Mouse (Mus musculus): Measurements from ENCODE around the gene Cilp2.

DNA sequence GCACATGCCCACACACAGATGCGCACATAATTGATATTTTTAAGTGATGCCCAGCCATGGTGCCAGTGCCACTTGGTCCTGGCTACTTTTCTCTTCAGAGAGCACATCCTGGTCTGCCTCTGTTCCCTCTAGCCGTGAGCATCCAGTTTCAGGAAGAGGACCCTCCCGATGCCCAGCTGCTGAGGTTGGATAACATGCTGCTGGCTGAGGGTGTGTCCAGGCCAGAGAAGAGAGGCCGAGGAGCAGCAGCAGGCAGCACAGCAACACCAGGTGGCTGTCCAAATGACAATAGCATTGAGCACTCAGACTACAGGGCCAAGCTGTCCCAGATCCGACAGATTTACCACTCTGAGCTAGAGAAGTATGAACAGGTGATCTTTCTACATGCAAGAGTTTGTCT, 23.3 kb downstream of the Cilp2 start:
- TF ChIP-seq CTCF (IDR thresholded peaks at IDR 0.05; ENCODE audit: extremely low read depth, insufficient read depth, insufficient read length, insufficient replicate concordance) (no peak), POLR2A (IDR thresholded peaks at IDR 0.05; ENCODE audit: low read depth, low read length) (no peak)

Data from spleen, adult 2 months (tissue).